Mouse (Mus musculus) spleen, adult 2 months (tissue): ENCODE results near the gene Rbfox1.

Experiments
- CTCF ChIP-seq: fragments of 200-500 bp; IDR thresholded peaks from 2 replicates; pipeline ENCODE4 v1.5.1; 2011; ENCODE audit warnings: mild to moderate bottlenecking, inconsistent platforms; ENCODE audit not compliant: insufficient read depth, insufficient read length, insufficient replicate concordance; ENCODE audit errors: extremely low read depth
- POLR2A ChIP-seq: fragments of 200-500 bp; IDR thresholded peaks from 2 replicates; pipeline ENCODE4 v1.6.1; 2011; ENCODE audit warnings: low read depth, low read length, inconsistent platforms

GRCm38 (mm10) chr16:6503573-6504331, 618.6 kb downstream of the Rbfox1 start:
- TF ChIP-seq CTCF (no peak), POLR2A (no peak)
